Mouse (Mus musculus) testis, adult 2 months (tissue): Measurements from ENCODE around the gene Hebp1. TPM values are rescaled to one million over a fixed set of nuclear protein-coding genes. Genes with fewer than 3 reads are reported as not detected.

Experiments used
- H3K27ac ChIP-seq: fragments of 200-500 bp; 2 replicates; pipeline ENCODE4 v1.5.1; 2012; ENCODE audit warnings: low read depth, low read length; ENCODE audit not compliant: control insufficient read depth, insufficient read depth
- H3K27me3 ChIP-seq: fragments of 200-500 bp; 2 replicates; pipeline ENCODE4 v1.6.1; 2012; ENCODE audit warnings: mild to moderate bottlenecking, low read length, moderate library complexity; ENCODE audit not compliant: control insufficient read depth, insufficient read depth
- H3K36me3 ChIP-seq: fragments of 200-500 bp; 2 replicates; pipeline ENCODE4 v1.6.1; 2012; ENCODE audit warnings: mild to moderate bottlenecking, low read length; ENCODE audit not compliant: control insufficient read depth, insufficient read depth
- H3K4me1 ChIP-seq: fragments of 200-500 bp; 2 replicates; pipeline ENCODE4 v1.6.1; 2012; ENCODE audit warnings: low read length; ENCODE audit not compliant: control insufficient read depth, insufficient read depth
- H3K4me3 ChIP-seq: fragments of 200-500 bp; 2 replicates; pipeline ENCODE4 v1.5.1; 2012; ENCODE audit warnings: low read depth, mild to moderate bottlenecking, low read length, moderate library complexity, mixed read lengths; ENCODE audit not compliant: control insufficient read depth
- CTCF ChIP-seq: fragments of 200-500 bp; IDR thresholded peaks from 2 replicates; pipeline ENCODE4 v1.5.1; 2012; ENCODE audit warnings: low read depth, mild to moderate bottlenecking, inconsistent platforms, low read length, moderate library complexity; ENCODE audit not compliant: control insufficient read depth, insufficient read depth, insufficient replicate concordance
- POLR2A ChIP-seq: fragments of 200-500 bp; IDR thresholded peaks from 2 replicates; pipeline ENCODE4 v1.6.1; 2012; ENCODE audit warnings: low read depth, mild to moderate bottlenecking, inconsistent platforms, low read length, moderate library complexity; ENCODE audit not compliant: control insufficient read depth
- polyA plus RNA-seq: library from polyadenylated mRNA; depleted of rRNA; stranded (reverse); fragments of >200 nt; gene quantifications from 2 replicates; pipeline ENCODE4 v1.2.3, GENCODE M21; 2012

The Hebp1 gene
- polyA plus RNA-seq, 1 experiment, result 4.9 TPM

DNA sequence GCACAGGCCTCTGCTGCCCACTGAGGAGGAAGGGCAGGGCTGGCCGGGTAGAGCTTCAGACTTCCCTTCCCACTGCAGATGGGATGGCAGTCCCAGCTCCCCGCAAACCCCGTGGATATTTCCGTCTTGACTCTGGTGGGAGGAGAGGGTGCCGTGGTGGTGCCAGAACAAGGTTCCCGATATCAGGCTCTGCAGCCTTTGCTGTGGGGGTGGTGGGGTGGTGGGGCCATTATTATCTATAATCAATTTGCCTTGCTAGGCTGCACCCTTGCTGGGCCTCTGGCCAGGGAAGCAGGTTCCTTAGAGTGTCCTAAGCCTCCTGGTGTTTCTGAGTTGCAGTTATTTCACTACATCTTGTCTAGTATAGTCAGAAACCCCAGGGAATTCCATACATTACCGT lies 13.3 kb upstream of the Hebp1 start:
- Histone ChIP-seq H3K36me3 (no peaks in the 10 kb centered on the region), H3K27me3 (no peaks in the 10 kb centered on the region), H3K27ac (no peak overlapping the region), H3K4me3 (no peak overlapping the region), H3K4me1 (no peaks in the 10 kb centered on the region)
- no peak for TF ChIP-seq POLR2A

DNA sequence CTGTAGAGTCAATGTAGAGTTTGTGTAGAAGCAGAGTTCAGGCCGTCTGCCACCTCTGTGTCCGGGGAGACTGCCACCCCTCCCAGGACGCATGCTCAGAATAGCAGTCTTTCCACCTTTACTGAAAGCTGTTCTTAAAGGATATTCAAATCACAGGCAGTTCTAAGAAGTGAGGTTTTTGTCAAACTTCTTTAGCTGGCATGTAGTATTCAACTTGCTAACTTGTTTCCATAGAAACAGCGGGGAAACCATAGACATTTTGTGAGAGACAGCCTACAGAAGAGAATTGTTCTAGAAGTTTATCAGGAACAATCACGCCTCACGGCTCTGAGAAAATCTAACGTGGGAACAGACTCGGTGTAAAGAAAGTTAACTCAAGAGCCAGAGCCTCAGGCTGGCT lies 9.1 kb upstream of the Hebp1 start:
- TF ChIP-seq POLR2A (no peak), CTCF (no peak)
- Histone ChIP-seq H3K27ac (no peak overlapping the region), H3K27me3 (no peaks in the 10 kb centered on the region), H3K4me1 (no peaks in the 10 kb centered on the region; the same call in 1 of the 2 replicates), H3K36me3 (no peaks in the 10 kb centered on the region), H3K4me3 (no peak overlapping the region)

DNA sequence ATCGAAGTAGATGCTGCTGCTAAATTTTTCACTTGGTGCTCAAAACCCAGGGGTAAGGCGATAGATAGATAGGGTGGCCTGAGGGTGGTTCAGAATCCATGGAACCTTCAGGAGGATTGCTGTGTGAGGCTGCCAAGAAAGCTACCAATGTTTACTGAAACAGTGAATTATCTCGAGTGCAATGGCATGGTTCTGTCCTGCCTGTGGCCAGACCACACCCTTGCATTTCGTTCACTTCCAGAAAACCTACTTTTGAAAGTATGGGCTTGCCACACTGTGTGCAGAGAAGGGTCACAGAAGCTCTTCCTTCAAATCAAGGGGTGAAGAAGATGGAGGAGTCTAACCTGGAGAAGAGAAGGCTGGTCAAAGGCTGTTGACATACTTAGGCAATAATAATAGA lies 8.0 kb upstream of the Hebp1 start:
- Histone ChIP-seq H3K27me3 (no peaks in the 10 kb centered on the region), H3K27ac (no peak overlapping the region), H3K4me3 (no peak overlapping the region), H3K4me1 (no peaks in the 10 kb centered on the region; the same call in 1 of the 2 replicates), H3K36me3 (no peaks in the 10 kb centered on the region)
- TF ChIP-seq CTCF (no peak), POLR2A (no peak)

DNA sequence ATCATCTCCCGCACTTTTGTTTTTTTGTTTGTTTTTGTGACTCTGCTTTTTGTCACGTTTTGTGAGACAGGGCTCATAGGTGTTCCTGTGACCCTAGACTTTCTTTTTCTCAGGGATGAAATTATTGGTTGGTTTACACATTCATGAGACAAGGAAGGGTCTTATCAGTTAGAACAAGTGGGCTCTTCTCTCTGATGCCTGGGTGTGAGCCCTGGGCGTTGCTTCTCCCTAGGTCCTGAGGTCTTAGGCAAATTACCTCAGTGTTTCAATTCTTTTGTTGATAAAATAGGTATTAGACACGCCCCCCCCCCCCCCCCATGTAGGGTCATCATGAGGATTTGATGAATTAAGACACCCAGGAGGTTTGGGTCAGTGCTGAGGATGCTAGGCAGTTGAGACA lies 7.0 kb upstream of the Hebp1 start:
- H3K36me3 ChIP-seq, result no peaks in the 10 kb centered on the region
- H3K27me3 ChIP-seq, result no peaks in the 10 kb centered on the region
- H3K4me1 ChIP-seq, result no peaks in the 10 kb centered on the region; the same call in 1 of the 2 replicates
- no peak for TF ChIP-seq POLR2A
- no peak overlapping the region for H3K27ac ChIP-seq
- H3K4me3 ChIP-seq, result no peak overlapping the region

DNA sequence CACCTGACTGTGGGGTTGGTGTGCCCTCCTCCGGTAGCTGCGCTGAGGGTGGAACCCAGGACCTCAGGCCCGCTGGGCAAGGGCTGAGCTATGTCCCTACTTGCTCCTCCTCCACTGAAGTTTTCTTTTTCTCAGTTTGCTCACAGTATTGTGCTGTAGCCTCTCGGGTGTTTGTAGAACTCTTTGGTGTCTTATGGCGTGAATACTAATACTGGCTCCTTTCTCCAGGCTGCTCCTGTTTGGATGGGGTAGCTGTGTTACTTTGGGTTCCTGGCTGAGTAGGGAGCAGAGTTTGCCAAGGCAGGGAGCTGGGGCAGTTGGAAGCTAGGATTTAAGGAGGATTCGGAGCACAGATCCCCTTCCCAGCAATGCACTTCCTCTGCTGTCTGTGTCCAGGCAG lies 5.9 kb upstream of the Hebp1 start:
- Histone ChIP-seq H3K36me3 (no peaks in the 10 kb centered on the region), H3K4me3 (no peak overlapping the region), H3K27ac (no peak overlapping the region), H3K27me3 (no peaks in the 10 kb centered on the region), H3K4me1 (no peaks in the 10 kb centered on the region; the same call in 1 of the 2 replicates)
- TF ChIP-seq CTCF (no peak), POLR2A (no peak)

DNA sequence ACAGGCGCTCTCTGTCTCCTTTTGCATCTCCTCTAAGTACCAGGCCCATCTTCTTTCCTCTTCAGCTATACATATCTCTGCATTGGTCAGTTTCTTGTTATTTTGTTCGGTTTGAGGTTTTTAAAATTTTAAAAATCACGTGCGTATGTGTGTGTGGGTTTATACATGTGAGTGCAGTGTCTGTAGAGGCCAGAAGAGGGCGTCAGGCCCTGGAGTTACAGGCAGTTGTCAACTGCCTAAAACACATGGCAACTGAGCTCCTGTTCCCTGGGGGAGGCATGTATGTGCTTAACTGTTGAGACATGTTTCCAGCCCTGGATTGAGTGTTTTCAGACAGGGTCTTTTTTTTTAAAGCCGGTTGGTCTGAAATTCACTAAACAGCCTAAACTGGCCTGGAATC lies 4.8 kb upstream of the Hebp1 start:
- no peak overlapping the region for H3K27ac ChIP-seq
- no peak overlapping the region for H3K4me3 ChIP-seq
- no peaks in the 10 kb centered on the region for H3K27me3 ChIP-seq
- no peaks in the 10 kb centered on the region for H3K36me3 ChIP-seq
- peaks cover 2% of the 10 kb centered on the region for H3K4me1 ChIP-seq
- TF ChIP-seq CTCF (no peak), POLR2A (no peak)

DNA sequence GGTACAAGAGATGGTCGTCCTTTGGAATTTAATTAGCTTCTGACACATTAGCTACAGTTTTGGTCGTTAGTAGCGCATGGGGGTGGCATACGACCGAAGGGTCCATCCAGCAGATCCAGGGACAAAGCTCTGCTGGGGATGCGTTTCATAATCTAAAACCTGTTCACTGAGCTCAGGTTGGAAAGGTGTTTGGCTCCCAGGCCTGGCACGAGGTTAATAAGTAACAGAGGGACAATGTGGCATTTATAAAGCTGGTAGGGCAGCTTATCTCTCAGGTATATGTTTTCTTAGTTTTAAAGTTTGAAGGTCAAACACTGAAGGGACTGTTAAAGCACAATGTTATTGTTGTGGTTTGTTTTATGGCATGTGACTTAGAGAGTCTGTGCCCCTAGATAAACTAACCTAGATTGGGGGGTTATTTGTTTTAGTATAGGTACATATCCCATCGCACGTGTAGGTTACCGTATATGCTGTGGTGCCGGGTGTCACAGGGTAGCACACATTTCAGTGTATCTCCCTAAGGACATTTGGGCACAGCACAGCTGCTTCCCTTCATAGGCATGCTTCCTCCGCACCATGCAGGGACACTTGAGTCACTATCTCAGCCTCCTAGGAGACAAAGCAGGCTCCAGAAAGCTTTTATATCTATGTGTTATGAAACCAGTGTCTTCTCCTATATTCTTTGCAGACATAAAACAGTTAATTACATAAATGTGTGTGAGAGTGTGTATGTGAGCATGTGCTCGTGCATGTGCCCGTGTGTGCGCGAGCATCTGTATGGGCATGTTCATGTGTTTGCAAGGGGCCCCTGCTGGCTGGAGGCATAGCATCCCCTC lies 2.5 kb upstream of the Hebp1 start:
- H3K4me1 ChIP-seq, result peaks cover 5% of the 10 kb centered on the region
- TF ChIP-seq CTCF (no peak), POLR2A (no peak)
- H3K27ac ChIP-seq, result no peak overlapping the region
- no peaks in the 10 kb centered on the region for H3K27me3 ChIP-seq
- no peak overlapping the region for H3K4me3 ChIP-seq
- H3K36me3 ChIP-seq, result no peaks in the 10 kb centered on the region

DNA sequence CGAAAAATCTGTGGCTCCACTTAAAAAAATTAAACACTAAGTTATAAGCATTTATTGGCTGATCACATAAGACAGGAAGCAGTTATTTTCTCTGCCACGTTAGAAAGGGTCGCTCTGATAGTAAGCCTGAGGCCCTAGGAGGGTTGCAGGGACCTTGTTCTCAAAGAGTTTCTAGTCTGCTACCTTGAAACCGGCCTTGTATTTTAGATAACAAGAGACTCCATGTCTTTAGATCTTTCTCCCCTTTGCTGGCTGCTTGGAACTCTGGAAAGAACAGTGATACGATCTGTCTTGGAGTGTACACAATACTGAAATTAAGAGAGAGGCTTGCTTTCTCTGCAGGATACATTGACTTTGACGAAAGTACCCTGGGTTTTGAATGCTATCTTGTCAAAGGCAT lies 904 bp upstream of the Hebp1 start:
- Histone ChIP-seq H3K36me3 (no peaks in the 10 kb centered on the region), H3K27ac (no peak overlapping the region), H3K4me3 (no peak overlapping the region), H3K4me1 (peaks cover 5% of the 10 kb centered on the region), H3K27me3 (no peaks in the 10 kb centered on the region)
- TF ChIP-seq CTCF (no peak), POLR2A (no peak)
